Mouse (Mus musculus) bone marrow, adult 2 months (tissue): Measurements from ENCODE around the gene Arf6.

Experiments used
- CTCF ChIP-seq: fragments of 200-500 bp; IDR thresholded peaks from 2 replicates; pipeline ENCODE4 v1.5.1; 2011; ENCODE audit warnings: low read length, control low read depth; ENCODE audit not compliant: control insufficient read depth, insufficient read depth
- POLR2A ChIP-seq: fragments of 200-500 bp; IDR thresholded peaks from 2 replicates; pipeline ENCODE4 v1.6.1; 2011; ENCODE audit warnings: low read depth, mild to moderate bottlenecking, control low read depth, low read length, borderline replicate concordance; ENCODE audit not compliant: control insufficient read depth

DNA sequence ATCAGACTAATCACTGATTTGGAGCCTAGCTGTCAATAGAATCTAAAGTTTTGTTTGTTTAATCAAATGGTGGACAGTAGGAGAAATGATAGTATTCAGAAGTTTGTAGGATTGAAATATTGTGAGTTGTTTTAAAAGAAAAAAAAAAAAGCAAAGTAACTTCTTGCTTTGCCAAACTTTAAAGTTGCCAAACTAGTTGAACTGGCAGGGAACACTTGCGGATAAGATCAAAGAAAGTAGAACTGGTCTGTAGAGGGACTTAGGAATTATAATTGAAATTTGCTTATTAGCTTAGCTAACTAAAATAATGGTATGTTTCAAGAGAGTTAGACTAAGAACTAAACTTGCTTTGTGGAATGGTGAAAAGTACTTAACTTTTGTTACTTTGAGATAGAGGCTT lies 5.2 kb downstream of the Arf6 start:
- TF ChIP-seq POLR2A: no peak
- no peak for TF ChIP-seq CTCF
